Mouse (Mus musculus): ENCODE data around the gene Dennd6a.
"Not testable (repeated sequence)": the region's sequence is repeated elsewhere in the genome, so short reads cannot be mapped to it uniquely, and the experiment has no call there.

The Dennd6a gene

DNA sequence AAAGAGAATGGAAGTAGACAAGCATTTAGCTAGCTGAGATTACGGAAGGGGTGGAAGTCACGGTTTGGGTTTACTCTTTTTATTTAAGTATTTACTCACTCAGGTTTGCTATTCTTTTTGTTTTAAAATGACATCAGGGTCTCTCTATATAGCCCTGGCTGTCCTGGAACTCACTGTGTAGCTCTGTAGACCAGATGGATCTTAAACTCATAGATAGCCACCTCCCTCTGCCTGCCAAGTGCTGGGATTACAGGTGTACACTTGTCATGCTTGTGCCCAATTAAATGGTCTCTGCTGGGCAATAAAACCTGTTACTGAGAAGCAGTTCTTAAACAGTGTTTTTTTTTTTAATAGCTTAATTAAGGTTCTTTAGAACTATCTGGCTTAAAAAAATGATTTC lies 66.3 kb downstream of the Dennd6a start:
- no peak for DNase-seq (ENCODE audit: low read depth in 2 of 2, low spot score in 2 of 2)

DNA sequence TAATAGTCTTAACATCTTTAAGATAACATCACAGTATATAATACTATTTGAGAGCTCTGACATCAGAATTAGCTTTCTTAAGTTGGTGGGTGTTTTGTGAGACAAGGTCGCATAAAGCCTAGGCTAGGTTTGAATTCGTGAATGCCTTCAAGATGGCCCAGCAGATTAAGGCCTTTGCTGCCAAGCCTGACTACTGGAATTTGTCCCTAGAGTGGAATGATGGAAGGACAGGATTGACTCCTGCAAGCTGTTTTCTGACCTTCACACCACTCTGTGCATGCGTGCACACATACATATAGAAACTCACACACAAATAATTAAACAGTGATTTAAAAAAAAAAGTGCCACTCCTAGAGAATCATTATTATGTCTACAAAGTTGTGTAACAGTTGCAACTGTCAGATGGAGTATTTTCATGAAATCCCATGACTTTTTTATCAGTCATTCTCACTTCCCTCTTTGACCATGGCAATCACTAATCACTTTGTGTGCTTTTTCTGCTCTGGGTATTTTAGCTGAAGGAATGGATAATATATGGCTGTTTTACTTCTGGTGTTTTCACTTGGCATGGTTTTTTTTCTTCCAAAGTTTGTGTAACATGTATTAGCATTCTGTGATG lies 69.5 kb downstream of the Dennd6a start:
- DNase-seq (ENCODE audit: low read depth in 2 of 2, low spot score in 2 of 2): no peak

DNA sequence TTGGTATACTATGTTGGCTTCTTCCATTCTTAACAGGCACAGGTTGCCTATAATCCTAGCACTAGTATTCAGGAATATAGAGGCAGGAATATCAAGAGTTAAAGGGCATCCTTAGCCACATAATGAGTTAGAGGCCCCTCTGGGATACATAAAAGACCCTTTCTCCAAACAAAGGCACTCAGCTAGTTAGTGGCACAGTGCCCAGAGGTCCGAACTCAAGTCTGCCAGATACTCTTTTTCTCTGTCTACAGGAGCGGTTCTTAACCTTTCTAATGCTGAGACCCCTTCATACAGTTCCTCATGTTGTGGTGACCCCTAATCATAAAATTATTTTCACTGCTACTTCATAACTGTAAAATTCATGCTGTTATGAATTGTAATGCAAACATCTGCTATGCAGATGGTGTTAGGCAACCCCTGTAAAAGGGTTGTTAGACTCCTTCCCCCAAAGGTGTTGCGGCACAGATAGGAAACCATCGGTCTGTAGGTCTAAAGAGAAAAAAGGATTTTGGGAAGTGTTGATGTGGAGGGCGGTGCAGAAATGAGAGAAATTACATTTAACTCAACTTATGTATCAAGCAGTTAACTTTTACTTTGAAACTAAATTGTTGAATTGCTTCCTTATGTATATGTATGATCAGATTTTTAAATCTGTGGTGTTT lies 72.5 kb downstream of the Dennd6a start:
- no peak for DNase-seq (ENCODE audit: low read depth in 2 of 2, low spot score in 2 of 2)

DNA sequence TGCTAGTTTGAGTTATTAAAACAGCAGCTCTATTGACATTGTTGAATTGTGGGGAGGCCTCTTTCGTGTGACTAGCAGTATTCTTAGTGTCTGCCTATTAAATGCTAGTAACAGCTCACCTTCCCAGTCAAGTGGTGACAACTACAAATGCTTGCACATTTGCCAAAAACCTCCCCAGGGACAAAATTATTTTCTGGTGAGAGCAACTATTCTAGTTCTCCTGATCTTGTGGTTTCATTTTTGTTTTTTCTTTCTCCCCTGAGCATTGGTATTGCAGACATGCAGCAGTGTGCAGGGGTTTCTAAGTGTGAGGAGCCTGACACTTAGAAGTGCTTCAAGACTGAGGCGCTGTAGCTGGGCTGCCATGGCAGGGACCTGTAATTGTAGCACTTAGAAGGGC lies 74.2 kb downstream of the Dennd6a start:
- no peak for DNase-seq (ENCODE audit: low read depth in 2 of 2, low spot score in 2 of 2)

DNA sequence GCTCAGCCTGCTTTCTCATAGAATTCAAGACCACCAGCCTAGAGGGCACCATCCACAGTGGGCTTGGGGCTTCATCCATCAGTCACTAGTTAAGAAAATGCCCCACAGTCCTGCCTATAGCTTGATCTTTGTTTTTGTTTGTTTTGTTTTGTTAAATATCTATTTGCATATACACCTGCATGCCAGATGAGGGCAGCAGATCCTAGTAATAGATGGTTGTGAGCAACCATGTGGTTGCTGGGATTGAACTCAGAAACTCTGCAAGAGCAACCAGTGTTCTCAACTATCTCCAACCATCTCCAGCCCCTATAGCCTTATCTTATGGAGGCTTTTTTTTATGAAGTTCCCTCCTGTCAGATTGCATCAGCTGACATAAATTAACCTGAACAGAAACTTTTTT lies 78.2 kb downstream of the Dennd6a start:
- DNase-seq (ENCODE audit: low read depth in 2 of 2, low spot score in 2 of 2): peak in 1 of 2 experiments; percentile 39

DNA sequence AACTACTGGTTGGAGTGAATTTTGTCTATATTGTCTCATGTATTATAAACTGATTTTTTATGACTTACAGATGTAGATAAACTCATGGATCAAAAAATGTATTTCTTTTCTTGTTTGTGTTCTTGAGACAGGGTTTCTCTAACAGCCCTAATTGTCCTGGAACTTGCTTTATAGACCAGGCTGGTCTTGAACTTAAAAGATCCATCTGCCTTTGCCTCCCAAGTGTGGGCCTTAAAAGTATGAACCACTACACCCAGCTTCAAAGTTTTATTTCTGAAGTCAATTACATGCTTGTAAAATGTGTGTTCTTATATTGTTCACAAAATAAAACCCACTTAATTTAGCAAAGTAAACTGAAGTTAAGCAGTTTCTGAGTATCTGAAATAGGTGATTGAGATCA lies 84.5 kb downstream of the Dennd6a start:
- DNase-seq (ENCODE audit: low read depth in 2 of 2, low spot score in 2 of 2): no peak

DNA sequence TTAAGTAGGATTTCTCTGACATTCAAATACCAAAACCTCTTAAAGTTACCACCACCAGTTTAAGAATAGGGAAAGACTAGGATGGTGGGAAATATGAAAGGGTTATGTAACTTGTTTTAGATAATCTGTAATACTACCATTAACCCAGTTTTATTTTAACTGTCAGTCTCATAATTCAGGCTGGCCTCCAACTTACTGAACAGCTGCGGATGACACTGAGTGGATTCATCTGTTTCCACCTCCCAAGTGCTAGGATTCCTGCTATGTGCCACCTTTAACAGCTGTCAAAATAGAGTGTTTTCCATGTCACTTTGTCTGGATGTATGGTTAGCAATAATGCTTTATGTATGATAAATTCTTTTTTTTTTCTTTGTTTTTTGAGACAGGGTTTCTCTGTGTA lies 86.6 kb downstream of the Dennd6a start:
- no peak for DNase-seq (ENCODE audit: low read depth in 2 of 2, low spot score in 2 of 2)

DNA sequence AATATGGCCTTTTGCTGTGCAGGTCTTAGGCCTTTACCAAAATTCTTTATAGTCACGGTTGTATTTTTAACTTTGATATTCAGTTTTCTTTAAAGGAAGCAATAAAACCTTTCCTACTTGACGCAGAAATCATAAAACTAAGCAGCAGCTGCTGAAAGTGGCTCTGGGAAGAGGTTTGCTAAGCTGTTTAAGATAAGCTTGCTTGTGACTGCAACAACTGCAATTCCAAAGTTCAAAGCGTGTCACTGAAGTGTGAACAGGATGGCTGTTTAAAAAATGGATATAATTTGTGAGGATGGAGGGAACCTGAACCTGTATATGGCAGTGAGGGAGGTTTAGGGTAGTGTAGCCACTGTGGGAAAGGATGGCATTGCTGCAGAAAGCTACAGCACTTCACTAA lies 88.4 kb downstream of the Dennd6a start:
- no peak for DNase-seq (ENCODE audit: low read depth in 2 of 2, low spot score in 2 of 2)

DNA sequence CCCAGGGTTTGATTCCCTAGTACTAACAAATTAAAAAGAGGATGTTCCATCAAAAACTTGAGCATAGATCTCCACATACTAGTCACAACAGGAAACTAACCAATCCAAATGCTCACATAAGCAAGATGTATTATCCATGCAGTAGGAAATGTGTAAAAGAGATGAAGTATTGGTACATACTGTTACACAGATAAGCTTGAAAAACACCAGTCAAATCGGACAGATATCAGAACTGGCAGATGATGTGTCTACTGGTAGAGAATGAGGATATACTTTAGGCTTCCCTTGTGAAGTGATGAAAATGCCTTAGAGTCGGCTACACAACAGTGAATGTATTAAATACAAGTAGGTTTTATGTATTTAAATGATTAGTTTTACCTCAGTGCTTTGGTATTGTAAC lies 88.8 kb downstream of the Dennd6a start:
- no peak for DNase-seq (ENCODE audit: low read depth in 2 of 2, low spot score in 2 of 2)

DNA sequence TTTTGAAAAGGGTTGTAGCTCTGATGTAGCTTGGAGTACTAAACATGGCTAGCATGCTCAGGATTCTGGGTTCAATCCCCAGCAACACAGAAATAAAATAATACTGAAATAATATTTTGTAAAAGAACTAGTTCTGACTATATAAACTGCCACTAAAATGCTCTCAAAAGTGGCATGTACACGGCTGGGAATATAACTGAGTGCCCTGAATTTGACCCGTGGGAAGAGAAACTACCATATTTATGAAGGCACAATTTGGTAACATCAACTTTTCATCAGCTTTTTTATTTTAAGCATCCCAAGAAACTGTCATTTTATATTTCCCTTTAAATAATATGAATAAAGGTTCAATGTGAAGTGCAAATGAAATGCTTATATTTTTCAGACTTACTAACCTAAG lies 90.2 kb downstream of the Dennd6a start:
- no peak for DNase-seq (ENCODE audit: low read depth in 2 of 2, low spot score in 2 of 2)

DNA sequence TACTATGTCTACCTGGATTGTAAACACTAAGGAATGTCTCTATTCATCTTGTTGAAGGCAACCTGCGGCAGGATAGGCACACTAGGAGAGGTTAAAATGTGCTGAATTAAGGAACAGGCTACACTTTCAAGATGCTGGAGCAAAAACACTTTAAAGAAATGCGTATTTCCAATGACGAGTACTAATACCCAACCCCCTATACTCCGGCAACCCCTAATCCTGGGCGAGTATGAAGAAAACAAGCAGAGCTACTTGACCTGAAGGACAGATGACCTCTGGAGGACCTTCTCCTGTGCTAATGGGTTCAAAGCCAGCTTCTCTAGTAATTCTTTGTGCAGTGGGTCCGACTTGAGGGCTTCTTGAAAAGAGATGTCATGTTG lies 94.3 kb downstream of the Dennd6a start:
- DNase-seq (ENCODE audit: low read depth in 2 of 2, low spot score in 2 of 2): no peak

DNA sequence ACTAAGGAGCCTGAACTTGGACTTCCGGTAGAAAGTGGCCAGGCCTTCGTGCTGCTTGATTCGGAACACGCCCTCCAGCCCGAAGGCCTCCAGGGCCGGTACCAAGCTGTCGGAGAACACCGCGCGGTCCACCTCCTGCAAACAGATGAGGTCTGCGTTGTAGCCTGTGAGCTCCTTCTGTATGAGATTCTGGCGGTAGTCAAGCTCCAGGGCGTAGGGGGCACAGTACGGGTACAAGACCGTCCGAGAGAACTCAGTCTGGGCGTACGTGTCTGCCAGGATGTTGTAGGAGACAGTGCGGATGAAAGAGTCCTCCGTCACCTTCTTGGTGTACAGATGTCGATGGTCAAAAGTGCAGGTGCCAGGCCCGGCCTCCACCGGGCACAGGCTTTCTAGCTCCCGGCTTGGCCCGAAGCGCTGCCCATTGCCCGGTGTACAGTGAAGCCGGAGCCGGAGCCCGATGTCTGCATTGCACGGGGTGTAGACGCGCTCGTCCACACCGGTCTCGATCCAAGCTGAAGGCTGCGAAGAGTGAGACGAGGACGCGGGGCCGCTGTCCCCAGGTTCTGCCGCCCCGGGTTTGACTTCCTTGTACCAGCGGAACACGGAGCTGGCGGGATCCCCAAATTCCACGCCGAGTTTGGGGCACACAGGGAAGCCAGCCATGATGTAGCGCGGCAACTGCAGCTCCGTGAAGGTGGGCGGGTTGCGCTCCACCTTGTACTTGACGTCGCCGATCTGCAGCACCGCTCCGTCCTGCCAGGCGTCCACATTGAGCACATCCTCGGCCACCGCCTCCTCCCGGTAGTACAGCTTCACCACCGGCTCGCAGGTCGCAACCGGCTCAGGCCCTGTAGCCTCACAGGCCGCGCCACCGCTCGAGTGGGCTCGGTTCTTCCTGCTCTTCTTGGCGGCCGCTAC lies 95.0 kb downstream of the Dennd6a start:
- peak; percentile 19 to 38 for DNase-seq (ENCODE audit: low read depth in 2 of 2, low spot score in 2 of 2)

DNA sequence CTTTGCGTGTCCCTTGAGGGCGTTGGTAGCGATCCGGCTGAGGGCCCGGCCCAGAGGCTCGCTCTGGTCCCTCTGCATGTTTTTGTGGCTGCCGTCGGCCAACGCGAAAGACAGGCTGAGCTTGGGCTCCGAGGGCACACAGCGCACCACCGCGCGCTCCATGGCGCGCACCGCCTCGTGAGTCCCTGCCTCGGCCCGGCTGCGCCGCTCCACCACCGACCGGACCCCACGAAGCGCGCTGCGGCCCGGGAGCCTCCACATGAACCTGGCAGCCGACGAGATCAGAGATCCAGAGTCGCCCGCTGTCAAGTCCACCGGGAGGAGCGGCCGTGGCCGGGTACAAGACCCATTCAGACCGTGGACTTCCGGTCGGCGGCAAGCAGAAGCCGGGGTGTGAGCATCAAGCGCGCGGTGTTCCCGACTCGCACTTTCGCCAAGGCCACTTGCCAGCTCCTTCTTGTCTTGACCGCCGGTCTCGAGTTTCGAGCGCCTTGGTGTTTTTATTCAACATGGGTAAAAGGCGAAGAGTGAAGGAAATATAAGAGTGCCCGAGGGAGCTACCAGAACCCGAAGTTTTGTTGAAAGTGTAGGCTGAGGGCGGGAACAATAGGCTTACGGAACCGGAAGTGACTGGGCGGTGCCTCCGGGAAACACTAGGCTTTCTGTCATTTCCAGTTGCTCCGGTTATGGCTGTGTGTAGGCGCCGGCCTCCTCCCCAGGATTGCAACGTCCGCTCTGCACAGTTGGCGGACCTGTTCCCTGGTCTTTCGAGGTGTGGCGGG lies 95.8 kb downstream of the Dennd6a start, which contains the start of gene Pde12:
TSS of gene Pde12 (minus strand) at position 592 of the 782 bp plus-strand sequence.
- peak; percentile 76 to 83 for DNase-seq (ENCODE audit: low read depth in 2 of 2, low spot score in 2 of 2)

DNA sequence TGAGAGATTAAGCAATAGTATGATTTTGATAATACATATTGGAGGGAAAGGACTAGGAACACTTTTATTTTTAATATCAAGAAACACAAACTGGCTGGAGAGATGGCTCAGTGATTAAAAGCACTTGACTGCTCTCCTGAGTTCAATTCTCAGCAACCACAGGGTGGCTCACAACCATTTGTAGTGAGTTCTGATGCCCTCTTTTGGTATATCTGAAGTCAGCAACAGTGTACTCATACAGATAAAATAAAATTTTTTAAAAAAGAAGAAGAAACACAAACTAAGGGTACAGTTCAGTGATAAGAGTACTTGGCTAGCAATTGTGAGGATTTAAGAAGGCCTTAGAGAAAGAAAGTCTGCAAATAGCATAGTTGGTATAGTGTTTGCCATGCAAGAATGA lies 97.3 kb downstream of the Dennd6a start:
- DNase-seq (ENCODE audit: low read depth in 2 of 2, low spot score in 2 of 2): no peak

DNA sequence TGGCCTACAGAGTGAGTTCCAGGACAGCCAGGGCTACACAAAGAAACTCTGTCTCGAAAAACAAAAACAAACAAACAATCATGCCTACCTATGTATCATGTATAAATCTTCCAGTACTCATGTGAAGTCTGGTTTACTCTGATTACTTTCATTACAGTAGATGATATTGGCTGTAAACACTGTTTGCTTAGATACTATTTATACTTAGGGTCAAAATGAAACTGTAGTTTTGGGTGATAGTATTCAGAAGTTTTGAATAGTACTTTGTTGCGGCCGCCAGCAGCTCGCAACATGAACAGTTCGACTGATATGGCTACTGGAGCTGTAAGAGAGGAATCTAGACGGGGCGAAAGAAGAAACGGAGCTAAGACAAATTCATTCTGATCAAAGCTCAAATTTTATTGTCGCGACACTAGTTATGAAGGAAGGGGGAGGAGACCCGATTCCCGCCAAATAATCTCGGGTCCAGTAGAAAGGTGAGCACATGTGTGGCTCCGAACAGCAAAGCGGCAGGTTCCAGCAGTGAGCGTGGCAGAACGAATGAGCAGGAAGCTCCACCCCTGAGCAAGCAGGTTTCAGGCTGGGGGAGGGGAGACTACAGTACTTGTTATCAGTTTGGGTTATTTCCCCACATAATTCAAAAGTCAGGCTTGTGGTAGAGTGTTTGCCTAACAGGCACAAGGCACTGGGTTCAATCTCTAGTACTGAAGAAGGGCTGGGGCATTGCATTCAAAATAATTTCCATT lies 98.4 kb downstream of the Dennd6a start:
- DNase-seq (ENCODE audit: low read depth in 2 of 2, low spot score in 2 of 2): not testable (repeated sequence)

DNA sequence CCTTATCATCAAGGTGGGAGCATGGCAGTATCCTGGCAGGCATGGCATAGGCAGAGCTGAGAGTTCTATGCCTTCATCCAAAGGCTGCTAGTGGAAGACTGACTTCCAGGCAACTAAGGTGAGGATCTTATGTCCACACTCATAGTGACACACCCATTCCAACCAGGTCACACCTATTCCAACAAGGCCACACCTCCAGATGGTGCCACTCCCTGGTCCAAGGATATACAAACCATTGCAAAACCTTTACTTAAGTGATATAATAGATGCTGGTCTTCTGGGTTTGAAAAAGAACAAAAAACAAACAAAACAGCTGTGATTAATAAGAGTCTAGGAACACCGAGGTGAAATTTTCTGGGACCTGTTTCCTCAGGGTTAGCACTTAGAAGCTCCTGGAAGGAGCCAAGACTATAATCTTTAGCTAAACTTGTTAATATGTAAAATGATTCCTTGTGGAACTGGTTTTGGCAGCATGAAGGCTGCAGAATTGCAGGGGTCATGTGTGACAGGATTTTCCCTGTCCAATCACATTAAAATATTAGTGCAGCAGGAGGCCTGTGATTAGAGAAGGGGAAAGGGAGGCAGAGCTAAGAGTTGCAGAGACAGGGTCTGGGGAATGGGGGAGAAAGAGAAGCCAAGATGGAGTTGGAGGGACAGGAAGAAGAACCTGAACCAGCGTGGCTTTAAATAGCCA lies 101.0 kb downstream of the Dennd6a start:
- DNase-seq (ENCODE audit: low read depth in 2 of 2, low spot score in 2 of 2): not testable (repeated sequence)

DNA sequence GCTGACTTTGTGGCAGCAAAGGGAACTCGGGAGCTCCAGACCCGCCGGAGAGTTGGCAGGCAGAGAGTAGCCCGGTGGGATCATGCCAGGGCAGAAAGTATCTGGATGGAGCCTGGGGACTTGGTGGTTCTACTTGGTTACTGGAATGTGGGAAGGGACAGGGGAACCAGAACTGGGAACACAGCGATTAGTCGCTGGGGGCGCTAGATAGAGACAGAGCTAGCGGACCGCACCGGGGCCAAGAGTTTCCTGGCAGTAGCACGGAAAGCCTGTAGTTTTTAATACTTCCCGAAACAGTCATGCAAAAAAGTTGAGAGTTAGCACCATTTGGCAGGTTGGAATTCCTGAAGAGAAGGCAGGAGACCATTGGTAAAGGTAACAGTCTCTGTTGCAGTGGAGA lies 101.7 kb downstream of the Dennd6a start:
- DNase-seq (ENCODE audit: low read depth in 2 of 2, low spot score in 2 of 2): no peak

DNA sequence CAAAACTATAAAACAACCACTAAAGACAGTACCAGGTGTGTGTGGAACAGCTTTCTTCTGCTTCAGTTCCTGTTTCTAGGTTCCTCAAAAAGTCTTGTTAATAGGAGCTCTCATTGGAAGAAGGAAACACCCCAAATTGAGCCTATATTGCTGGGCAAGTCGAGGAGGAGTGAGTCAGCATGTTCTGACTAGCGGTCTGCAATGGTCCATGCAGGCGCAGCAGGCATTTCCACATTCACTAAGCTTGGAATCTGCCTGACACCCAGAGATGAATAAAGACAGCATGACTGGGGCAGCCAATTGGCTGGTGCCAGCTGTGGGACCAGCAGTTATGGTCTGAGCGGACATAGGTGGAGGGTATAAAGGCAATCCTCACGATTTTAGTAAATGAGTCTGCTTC lies 102.1 kb downstream of the Dennd6a start:
- DNase-seq (ENCODE audit: low read depth in 2 of 2, low spot score in 2 of 2): no peak
